Mouse (Mus musculus) CH12.LX (cell line): ENCODE measurements around the gene Lep.

Source experiments
- CTCF ChIP-seq, 2 experiments: IDR thresholded peaks in 1 of 2; conservative IDR thresholded peaks in 1 of 2; 2 replicates each; pipeline ENCODE4 v1.5.1; 2011 to 2012; ENCODE audit warnings: low read depth in 2 of 2, low read length in 2 of 2, improper control_type of control experiment in 1 of 2, inconsistent platforms in 1 of 2, mild to moderate bottlenecking in 1 of 2, moderate library complexity in 1 of 2
- ELF1 ChIP-seq: IDR thresholded peaks from 2 replicates; pipeline ENCODE4 v1.6.1; 2014; ENCODE audit warnings: low read depth, mild to moderate bottlenecking, inconsistent platforms, low read length, improper control_type of control experiment
- EP300 ChIP-seq: IDR thresholded peaks from 2 replicates; pipeline ENCODE4 v1.6.1; 2011; ENCODE audit warnings: low read length, improper control_type of control experiment
- HCFC1 ChIP-seq: IDR thresholded peaks from 2 replicates; pipeline ENCODE4 v1.6.1; 2012; ENCODE audit warnings: low read depth, mild to moderate bottlenecking, inconsistent platforms, low read length, improper control_type of control experiment
- MAFK ChIP-seq: IDR thresholded peaks from 2 replicates; pipeline ENCODE4 v1.6.1; 2011; ENCODE audit warnings: low read length, improper control_type of control experiment; ENCODE audit not compliant: insufficient replicate concordance
- MAZ ChIP-seq: IDR thresholded peaks from 2 replicates; pipeline ENCODE4 v1.6.1; 2012; ENCODE audit warnings: low read depth, mild to moderate bottlenecking, inconsistent platforms, low read length, improper control_type of control experiment, moderate library complexity
- POLR2A ChIP-seq: IDR thresholded peaks from 2 replicates; pipeline ENCODE4 v1.6.1; 2011; ENCODE audit warnings: low read depth, mild to moderate bottlenecking, improper control_type of control experiment, low read length
- POLR2AphosphoS2 ChIP-seq: IDR thresholded peaks from 2 replicates; pipeline ENCODE4 v1.6.1; 2011; ENCODE audit warnings: low read depth, low read length, improper control_type of control experiment
- RCOR1 ChIP-seq: conservative IDR thresholded peaks from 2 replicates; pipeline ENCODE4 v1.6.1; 2012; ENCODE audit warnings: low read depth, mild to moderate bottlenecking, inconsistent platforms, low read length, improper control_type of control experiment
- SMC3 ChIP-seq: IDR thresholded peaks from 2 replicates; pipeline ENCODE4 v1.6.1; 2011; ENCODE audit warnings: low read depth, low read length, improper control_type of control experiment
- USF1 ChIP-seq: IDR thresholded peaks from 2 replicates; pipeline ENCODE4 v1.6.1; 2014; ENCODE audit warnings: low read depth, mild to moderate bottlenecking, inconsistent platforms, low read length, improper control_type of control experiment
- USF2 ChIP-seq: conservative IDR thresholded peaks from 2 replicates; pipeline ENCODE4 v1.6.1; 2011; ENCODE audit warnings: low read depth, low read length, improper control_type of control experiment
- ZC3H11A ChIP-seq: IDR thresholded peaks from 2 replicates; pipeline ENCODE4 v1.6.1; 2012; ENCODE audit warnings: low read depth, mild to moderate bottlenecking, inconsistent platforms, low read length, improper control_type of control experiment

- TF ChIP-seq POLR2A: no peak
- TF ChIP-seq ZC3H11A: no peak
- TF ChIP-seq EP300: no peak
- TF ChIP-seq MAZ: no peak
- no peak for TF ChIP-seq MAFK
- TF ChIP-seq HCFC1: no peak
- TF ChIP-seq CTCF (conservative IDR thresholded peaks at IDR 0.05 in 1 of 2, IDR thresholded peaks at IDR 0.05 in 1 of 2; ENCODE audit: low read depth in 2 of 2, low read length in 2 of 2): no peak
- TF ChIP-seq RCOR1: no peak
- no peak for TF ChIP-seq POLR2AphosphoS2
- no peak for TF ChIP-seq ELF1
- TF ChIP-seq USF2: no peak
- no peak for TF ChIP-seq SMC3
- TF ChIP-seq USF1: no peak
These were observed 32.2 kb downstream of the Lep start for GRCm38 (mm10) chr6:29092234-29092633.
